In the genomic region with DNA sequence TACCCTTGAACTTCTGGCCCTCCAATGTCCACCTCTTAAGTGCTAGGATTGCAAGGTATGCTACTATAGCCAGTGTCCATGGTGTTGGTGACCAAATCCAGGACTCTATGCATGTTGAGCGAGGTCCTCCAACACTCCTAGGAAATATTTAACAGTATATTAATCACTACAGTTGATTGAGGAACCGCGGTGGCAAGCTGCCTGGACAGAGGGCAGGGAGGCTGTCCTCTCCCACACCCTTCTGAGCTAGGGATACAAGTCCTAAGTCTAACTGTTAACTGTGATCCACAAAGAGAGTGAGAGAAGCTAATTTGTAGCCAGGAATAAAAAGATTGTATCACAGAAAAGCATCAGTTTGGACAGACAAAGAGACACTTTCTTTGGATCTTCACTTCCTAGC, we compare ENCODE assay signal across 22 mouse cellular contexts.
A peak's percentile ranks its signal among the peaks of the same experiment; 100 is the strongest.
DNase-seq lines count a peak whose midpoint lies in the region; ATAC-seq lines count a peak whose summit lies in the region.
"Had no signal": no experiment of that assay in that cellular context is flagged by ENCODE, and none has a peak within 500 bp of the region (broad histone marks: within the 10 kb centered on the region; RNA-seq: fewer than 3 reads in every experiment).

No protein-coding gene starts in this region.

- H3K4me3 ChIP-seq in liver, embryonic 16.5 days (ENCODE audit: low read depth, low read length), result no peak overlapping the region
- no peak overlapping the region for H3K4me3 ChIP-seq in liver, embryonic 11.5 days (ENCODE audit: low read depth, low read length)
- H3K4me3 ChIP-seq: embryonic facial prominence, embryonic 12.5 days; forebrain, embryonic 15.5 days; heart, embryonic 15.5 days had no signal

- H3K9ac ChIP-seq in liver, embryonic 16.5 days (ENCODE audit: low read depth, low read length), result no peak overlapping the region
- H3K9ac ChIP-seq in liver, embryonic 11.5 days (ENCODE audit: low read depth, low read length), result no peak overlapping the region
- H3K9ac ChIP-seq: embryonic facial prominence, embryonic 12.5 days; forebrain, embryonic 15.5 days; heart, embryonic 15.5 days; hindbrain, embryonic 14.5 days had no signal

- no peaks in the 10 kb centered on the region for H3K9me3 ChIP-seq in liver, embryonic 16.5 days (replicated peaks; ENCODE audit: control insufficient read depth, low read length)
- H3K9me3 ChIP-seq in liver, embryonic 11.5 days (ENCODE audit: control insufficient read depth, low read length), result no peaks in the 10 kb centered on the region
- H3K9me3 ChIP-seq: embryonic facial prominence, embryonic 12.5 days; forebrain, embryonic 15.5 days; heart, embryonic 15.5 days had no signal

- peak; percentile 26 for DNase-seq in kidney, adult 11 months
- no peak for DNase-seq in kidney, adult 18-20 months
- no peak for DNase-seq in liver, embryonic 11.5 days (ENCODE audit: low spot score)
- peak; percentile 31 for DNase-seq in kidney, postnatal 10 days
- DNase-seq in kidney, postnatal 4 days, result peak; percentile 13 to 40
- no peak for DNase-seq in embryo, embryonic 9.5 days (ENCODE audit: extremely low spot score)
- DNase-seq: adrenal gland, adult 2 months; cerebellum, adult 11 months; cerebellum, adult 8-10 months; cerebellum, postnatal 14 days; embryo, embryonic 11 days; gastrocnemius, postnatal 36 days; heart, adult 18-20 months; heart, postnatal 14 days had no signal

- H3K36me3 ChIP-seq in liver, embryonic 16.5 days (ENCODE audit: control insufficient read depth, insufficient read depth), result no peaks in the 10 kb centered on the region
- H3K36me3 ChIP-seq in liver, embryonic 11.5 days (ENCODE audit: control insufficient read depth, insufficient read depth, low read length), result no peaks in the 10 kb centered on the region
- H3K36me3 ChIP-seq: embryonic facial prominence, embryonic 12.5 days; forebrain, embryonic 15.5 days; heart, embryonic 15.5 days had no signal

- H3K27ac ChIP-seq in liver, embryonic 16.5 days (ENCODE audit: low read length), result no peak overlapping the region
- H3K27ac ChIP-seq in liver, embryonic 11.5 days (ENCODE audit: low read depth, low read length), result no peak overlapping the region
- H3K27ac ChIP-seq: embryonic facial prominence, embryonic 12.5 days; forebrain, embryonic 15.5 days; heart, embryonic 15.5 days; hindbrain, embryonic 14.5 days had no signal

- H3K27me3 ChIP-seq in liver, embryonic 16.5 days (ENCODE audit: control insufficient read depth, insufficient read depth, low read depth, low read length), result no peaks in the 10 kb centered on the region
- no peaks in the 10 kb centered on the region for H3K27me3 ChIP-seq in liver, embryonic 11.5 days (replicated peaks; ENCODE audit: control insufficient read depth, insufficient read depth, low read length)
- H3K27me3 ChIP-seq: CH12.LX; embryonic facial prominence, embryonic 12.5 days; forebrain, embryonic 15.5 days; heart, embryonic 15.5 days; Patski had no signal

- H3K4me2 ChIP-seq in liver, embryonic 16.5 days (ENCODE audit: low read depth, low read length), result no peak overlapping the region
- H3K4me2 ChIP-seq in liver, embryonic 11.5 days, result no peak overlapping the region
- H3K4me2 ChIP-seq: embryonic facial prominence, embryonic 12.5 days; forebrain, embryonic 15.5 days; heart, embryonic 11.5 days; heart, embryonic 15.5 days; hindbrain, embryonic 14.5 days had no signal

- WGBS in liver, embryonic 16.5 days (ENCODE audit: insufficient replicate concordance), result 48% methylated on average over 3 of the region's 3 CpGs
- 74% methylated on average over 3 of the region's 3 CpGs for WGBS in liver, embryonic 11.5 days

- peak; percentile 50 for ATAC-seq in liver, embryonic 16.5 days (ENCODE audit: low read depth)
- ATAC-seq in liver, embryonic 11.5 days (replicated peaks; ENCODE audit: low FRiP score), result no peak
- ATAC-seq: forebrain, embryonic 15.5 days; Patski had no signal

- H3K4me1 ChIP-seq in liver, embryonic 16.5 days (ENCODE audit: control insufficient read depth, low read depth, low read length), result no peaks in the 10 kb centered on the region
- no peaks in the 10 kb centered on the region for H3K4me1 ChIP-seq in liver, embryonic 11.5 days (replicated peaks; ENCODE audit: control insufficient read depth, insufficient read depth, low read length)
- H3K4me1 ChIP-seq: embryonic facial prominence, embryonic 12.5 days; forebrain, embryonic 15.5 days; heart, embryonic 15.5 days had no signal

Comparison
In these comparisons a context has a peak if more than half of its experiments do, and no peak if none do; other contexts are left out.
1. DNase-seq: peak in kidney, adult 11 months (single experiment), kidney, postnatal 10 days (single experiment) and kidney, postnatal 4 days (2 of 2); none in kidney, adult 18-20 months (single experiment), liver, embryonic 11.5 days (single experiment) and embryo, embryonic 9.5 days (single experiment).